Mouse (Mus musculus): Measurements from ENCODE around the gene Cradd.

Gene Cradd

DNA sequence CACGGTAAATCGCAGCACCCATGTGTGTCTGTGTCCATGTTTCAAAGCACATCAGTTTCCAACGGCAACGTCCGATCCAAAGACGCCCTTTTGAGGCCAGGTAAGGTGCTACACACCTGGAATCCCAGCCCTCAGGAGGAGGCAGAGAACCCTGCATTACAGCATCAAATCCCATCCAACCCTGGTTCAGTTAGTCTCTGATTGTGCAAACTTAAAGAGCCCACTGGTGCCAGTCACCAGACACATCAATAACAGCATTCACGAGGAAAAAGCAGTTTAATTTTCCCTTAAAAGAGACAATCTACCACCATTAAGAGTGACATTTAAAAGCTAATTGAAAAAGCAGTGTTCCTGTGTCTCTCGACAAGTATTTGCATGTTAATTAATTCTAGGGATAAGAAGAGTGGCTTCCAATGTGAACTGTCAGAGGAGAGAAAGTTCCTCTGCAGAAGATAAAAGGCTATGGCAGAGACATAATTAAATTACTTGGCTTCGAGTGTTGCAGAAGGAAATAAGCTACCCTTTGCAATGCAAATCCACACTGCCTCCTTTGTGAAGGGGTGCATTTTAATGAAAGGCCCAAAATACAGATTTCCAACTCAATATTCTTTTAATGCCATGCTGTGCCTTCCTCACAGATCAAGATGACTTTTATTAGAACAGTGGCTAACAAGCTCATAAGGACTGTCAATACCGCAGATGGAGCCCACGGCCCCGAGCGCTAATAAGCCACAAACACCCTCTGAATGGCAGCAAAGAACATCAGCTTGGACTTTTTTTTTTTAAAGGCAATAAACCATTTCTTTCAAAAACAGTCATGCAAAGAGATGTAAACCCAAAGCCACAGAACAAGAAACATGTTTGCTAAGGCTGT, 84.5 kb downstream of the Cradd start:
- peak in 1 of 2 experiments; percentile 38 for DNase-seq (ENCODE audit: low spot score in 2 of 2)

DNA sequence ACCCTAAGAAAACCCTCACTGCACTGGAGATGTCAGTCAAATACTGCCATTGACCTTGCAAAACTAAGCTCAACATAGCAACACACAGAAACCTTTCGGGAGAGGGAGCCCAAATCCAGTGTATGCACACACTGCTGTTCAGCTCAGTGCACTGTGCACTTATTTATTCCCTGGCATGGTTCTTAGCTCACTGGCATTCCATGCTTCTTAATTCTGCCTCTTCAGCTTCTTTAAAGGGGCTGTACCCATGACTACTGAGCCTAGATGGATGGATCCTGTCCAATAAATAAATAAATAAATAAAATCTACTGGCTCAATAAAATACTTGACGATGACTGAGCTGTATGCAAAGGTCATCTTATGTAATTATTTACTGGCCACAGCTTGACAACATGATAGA, 85.3 kb downstream of the Cradd start:
- no peak for DNase-seq (ENCODE audit: low spot score in 2 of 2)

DNA sequence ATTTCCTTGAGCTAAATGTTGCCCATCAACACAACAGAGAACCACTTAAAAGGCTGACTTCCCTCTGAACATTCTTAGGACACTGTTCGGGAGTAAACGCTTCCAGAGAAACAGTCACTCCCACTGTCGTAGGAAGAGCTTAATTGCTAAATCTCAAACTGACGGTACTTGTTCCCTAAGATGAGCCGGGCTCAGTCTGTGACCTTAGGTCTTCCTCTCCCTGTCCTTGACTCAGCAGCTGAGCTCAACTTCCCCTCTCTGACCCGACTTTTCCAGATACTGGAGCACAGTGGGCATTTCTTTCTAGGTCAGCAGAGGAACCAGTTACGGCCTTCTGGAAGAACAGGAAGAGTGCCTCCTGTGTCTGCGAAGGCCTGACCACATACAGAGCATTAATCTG, 87.7 kb downstream of the Cradd start:
- DNase-seq (ENCODE audit: low spot score in 2 of 2), result no peak

DNA sequence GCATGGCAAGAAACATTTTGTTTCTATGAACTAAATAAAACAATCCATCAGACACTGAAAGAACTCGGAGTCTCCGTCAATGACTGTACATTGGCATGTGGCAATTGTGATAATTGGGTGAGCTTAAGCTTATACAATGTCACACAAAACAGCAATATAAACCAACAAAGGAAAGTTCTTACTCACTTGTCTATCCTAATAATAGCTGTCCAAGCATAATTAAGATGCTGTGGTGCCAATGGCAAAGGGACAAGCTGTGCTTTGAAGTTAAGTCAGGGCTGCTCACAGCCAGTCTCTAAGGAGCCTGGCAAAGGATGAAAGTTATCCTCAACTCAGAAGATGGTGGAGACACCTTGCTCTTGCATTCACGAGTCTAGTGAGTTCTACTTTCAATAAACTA, 89.3 kb downstream of the Cradd start:
- DNase-seq (ENCODE audit: low spot score in 2 of 2), result no peak

DNA sequence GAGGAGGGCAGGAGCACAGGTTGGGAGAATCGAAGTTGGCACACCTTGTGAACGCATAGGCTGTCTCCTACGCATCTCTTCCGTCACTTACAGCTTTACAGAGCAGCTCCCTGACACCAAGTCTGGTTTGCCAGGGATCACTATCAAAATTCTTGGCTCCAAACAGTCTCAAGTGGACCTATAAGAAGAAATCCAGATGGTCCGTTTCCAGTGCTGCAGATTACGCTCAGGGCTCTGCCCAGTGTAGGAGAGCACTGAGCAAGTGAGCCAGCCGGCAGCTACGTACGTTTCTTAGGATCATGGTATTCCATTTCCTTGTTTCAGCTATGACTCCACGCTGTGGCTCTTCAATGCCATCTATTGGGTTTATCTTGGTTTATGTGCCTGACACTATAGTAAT, 90.9 kb downstream of the Cradd start:
- DNase-seq (ENCODE audit: low spot score in 2 of 2), result no peak

DNA sequence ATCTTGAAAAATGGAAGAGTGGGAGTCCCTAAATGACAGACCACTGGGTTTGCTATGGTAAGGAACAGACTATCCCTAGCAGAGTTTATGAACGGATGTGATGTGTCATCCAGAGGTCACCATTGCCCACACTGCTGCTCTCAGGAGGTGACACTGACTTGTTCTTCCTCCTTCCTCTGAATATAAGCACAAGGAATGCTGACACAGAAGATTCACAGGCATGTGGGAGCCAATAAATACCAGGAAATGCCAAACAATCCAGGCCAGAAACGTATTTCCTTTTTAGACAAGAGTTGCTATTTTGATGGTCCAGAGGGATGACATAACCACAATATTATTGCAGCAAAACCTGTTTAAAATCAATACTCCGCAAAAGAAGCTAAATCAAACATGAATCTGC, 91.4 kb downstream of the Cradd start:
- DNase-seq (ENCODE audit: low spot score in 2 of 2), result no peak

DNA sequence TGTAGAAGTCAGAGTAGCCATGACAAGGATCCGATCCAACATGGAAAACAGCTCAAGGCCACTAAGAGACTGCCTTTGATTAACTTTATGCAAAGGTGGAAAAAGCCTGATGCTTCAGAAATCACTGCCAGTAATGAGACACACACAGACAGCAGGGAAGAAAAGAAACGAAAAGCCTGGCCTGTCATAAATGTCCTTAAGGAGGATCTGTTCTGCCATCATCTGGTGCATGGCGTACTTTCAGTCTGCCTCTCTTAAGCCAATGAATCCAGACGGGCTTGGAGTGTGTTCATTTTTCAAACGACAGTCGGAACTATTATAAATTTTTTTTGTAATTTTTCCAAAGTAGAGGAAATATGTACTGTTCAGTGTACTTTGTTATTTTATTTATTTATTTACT, 95.7 kb downstream of the Cradd start:
- DNase-seq (ENCODE audit: low spot score in 2 of 2), result no peak

DNA sequence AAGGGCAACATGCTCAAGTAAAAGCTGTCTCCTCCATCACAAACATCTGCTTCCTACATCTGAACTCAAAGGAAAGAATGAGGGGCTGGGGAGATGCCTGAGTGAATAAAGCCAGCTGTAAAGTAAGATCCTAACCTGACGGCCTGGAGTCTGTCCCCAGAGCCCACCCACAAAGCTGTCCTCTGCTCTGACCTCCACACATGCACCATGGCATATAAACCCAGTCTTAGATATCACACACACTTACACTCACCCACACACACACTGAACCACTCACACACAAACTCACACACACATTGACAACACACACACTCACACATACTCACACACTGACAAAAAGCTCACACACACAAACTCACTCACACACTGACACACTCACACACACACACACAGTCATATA, 96.3 kb downstream of the Cradd start:
- DNase-seq (ENCODE audit: low spot score in 2 of 2), result no peak

DNA sequence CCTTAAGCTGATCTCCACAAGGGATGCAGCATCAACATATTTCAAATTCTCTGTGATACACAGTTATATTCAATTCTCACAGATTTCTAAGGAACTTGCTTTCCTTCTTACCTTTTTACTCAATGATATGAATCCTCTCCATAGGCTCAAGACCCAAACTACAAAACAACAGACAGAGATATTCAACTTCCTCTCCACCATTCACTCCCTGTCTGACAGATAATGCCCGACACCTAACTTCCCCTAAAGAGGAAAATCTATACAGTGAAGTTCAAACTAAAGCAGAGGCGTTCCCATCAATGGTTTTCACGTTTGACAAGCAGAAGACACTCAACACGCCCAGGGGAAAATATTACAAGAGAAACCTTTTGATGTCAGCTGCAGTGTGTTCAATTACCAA, 97.2 kb downstream of the Cradd start:
- no peak for DNase-seq (ENCODE audit: low spot score in 2 of 2)

DNA sequence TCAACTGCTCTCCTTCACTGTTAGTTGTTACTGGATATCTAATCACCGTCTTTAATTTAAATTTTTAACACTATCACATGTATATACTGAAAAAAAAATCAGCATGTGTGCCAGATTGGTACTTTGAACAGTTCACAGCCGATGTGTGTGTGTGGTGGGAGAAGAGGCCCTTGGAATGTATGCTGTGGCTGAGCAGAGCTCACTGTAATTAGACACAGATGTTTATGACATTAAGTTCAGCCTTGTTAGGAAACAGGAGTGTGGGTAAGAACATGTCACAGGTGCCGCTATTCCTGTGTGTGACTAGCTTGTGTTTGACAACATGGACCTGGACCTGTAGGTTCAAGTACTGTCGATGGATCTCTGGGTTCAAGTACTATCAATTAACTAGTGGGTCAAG, 98.9 kb downstream of the Cradd start:
- DNase-seq (ENCODE audit: low spot score in 2 of 2), result no peak

DNA sequence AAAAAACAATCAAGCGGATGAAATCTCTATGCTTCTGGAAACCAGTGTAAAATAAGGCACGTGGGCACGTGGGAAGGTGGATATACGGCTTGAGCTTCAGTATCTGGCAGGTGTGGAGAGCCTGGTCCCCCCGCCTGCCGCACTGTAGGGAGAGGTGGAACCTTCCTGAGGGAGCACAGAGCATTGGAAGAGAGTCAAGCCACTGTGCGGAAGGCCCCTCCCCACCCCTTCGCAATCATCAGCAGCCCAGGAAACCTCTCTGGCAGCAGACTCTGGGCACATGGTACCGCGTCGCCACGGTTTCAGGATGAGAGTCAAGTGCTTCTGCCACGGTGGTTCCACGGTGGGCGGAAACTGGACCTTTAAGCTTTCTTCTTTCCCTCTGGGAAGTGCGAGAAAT, 100.7 kb downstream of the Cradd start:
- no peak for DNase-seq (ENCODE audit: low spot score in 2 of 2)

DNA sequence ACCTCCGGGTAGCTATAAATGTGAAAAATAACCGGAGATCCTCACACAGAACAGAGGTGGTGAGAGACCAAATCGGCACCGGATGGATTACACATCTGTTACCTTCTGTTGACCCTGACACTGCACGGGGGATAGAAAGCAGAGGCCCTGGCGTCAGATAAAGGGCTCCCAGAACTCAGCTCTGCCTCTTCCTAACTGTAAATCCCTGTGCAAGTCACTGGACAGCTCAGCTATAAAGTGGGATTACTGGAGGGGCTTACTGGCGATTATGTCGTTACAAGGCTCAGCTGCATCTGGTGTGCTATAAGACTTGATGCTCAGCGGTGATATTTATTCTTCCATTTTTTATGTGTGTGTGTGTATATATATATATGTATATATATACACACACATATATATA, 102.0 kb downstream of the Cradd start:
- DNase-seq (ENCODE audit: low spot score in 2 of 2), result no peak

DNA sequence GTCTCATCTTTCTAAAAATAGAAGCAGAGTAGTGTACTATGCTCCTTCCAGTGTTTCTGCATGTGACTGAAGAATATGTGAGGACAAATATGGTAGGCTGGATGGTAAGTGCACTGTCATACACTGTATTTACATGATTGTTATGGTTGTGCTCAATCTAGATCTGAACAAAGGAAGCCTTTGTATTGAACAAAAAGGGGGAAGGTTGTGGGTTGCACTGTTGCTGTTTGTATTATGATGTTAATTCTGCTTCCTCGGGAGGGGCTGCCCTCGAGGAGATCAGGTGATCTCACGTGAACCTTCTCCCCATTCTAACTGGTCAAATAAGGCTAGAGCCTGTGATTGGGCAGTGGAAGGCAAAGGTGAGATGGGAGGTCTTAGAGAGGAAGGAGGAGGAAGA, 103.4 kb downstream of the Cradd start:
- no peak for DNase-seq (ENCODE audit: low spot score in 2 of 2)

DNA sequence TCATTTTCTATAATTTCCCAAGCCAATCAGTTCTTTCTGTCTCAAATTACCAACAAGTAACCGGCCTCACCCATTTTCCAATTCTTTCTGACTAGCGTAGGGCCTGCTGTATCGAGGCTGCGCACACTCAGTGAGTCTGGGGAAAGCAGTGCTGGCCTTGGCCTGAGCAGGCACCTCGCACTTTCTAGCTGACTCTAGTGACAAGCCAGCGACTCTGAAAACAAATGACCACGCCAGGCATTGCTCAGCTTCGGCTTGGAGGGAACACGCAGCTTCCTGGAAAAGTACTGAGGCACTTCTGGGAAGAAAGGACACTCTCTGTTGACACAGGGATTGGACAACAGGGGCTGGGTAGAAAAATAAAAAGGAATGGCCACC, 105.3 kb downstream of the Cradd start:
- DNase-seq (ENCODE audit: low spot score in 2 of 2), result no peak

DNA sequence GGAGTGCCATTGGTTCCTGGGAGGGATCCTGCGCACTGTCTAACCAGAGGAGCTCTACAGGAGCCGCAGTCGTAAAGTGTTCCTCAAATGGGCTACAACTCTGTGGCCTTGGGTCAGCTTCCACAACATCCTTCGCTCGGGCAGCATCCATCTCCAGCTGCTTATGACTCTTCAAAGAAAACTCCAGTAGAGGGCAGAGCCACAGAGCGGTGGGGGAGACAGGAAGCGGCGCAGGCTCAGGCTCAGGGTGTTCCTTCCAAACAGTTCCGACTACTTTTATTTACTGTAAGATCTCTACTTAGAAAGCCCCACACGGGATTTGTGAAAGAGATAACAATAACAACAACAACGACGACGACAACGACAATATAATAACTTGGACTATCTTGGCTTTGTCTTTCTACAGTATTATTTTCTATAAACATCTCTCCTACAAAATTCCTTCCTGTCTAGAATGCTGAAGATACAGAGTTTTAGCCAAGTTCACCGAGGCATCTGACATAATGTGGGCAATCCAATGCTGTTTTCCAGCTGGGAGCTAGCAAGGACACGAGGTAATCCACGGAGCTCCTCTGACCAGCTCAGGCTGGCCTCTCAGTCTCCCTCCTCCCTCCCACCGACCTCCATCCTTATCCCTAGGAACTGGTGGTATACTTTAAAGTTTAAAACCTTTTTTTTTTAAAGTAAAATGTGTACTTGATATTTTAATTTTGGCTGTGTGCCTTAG, 105.8 kb downstream of the Cradd start:
- no peak for DNase-seq (ENCODE audit: low spot score in 2 of 2)

DNA sequence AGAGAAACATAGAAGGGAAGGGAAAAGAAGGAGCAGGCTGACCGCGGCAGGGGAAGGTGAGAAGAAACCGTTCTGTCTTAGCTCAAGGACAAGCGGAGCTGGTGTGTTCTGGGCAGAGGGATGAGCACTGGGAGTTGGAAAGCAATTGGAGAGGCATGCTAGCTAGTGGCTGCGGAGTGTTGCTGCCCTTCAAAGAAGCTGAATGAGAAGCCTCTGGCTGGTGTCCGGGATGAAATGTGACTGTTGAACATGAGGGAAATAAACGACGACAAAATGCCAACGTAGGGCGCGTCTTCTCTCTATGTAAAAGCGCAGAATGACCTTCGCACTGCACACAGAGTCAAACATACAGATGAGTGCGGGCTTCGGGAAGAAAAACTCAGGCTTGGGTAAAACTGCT, 108.6 kb downstream of the Cradd start:
- DNase-seq (ENCODE audit: low spot score in 2 of 2), result no peak

DNA sequence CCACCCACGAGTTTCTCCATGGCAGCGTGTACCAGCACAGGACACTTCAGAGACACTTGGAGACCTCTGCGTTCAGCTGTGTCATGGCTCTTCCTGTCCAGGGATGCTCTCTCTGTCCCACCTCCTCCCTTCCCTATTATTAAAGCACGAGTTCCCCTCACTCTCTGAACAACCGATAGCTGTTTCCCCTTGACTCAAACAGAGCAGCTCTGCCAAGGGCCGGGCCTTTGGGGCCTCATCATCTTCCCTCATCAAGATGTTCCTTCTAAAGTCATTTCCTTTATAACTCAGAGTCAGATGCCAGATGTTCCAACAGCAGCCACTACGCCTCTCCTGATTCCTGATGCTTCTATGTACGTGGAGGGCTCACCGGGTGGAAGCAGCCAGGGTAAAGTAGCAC, 110.1 kb downstream of the Cradd start:
- no peak for DNase-seq (ENCODE audit: low spot score in 2 of 2)

DNA sequence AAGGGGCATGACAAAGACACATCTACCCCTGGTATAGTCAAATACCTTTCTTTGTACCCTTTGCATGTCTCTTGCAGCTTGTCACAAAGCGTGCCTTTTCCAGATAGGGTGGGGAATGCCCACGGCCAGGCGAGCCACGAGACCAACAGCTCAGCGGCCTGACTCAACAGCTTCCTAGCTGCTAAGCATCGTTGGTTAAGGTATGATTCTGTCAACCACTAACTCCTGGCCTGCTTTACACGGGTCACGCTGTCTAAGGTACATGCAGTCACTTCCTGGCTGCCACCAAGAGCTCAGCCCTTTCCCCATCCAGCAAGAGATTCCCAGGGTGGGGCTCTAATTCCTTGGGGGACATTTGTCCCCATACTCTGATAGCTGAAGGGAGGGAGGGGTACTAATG, 110.6 kb downstream of the Cradd start:
- DNase-seq (ENCODE audit: low spot score in 2 of 2), result no peak

DNA sequence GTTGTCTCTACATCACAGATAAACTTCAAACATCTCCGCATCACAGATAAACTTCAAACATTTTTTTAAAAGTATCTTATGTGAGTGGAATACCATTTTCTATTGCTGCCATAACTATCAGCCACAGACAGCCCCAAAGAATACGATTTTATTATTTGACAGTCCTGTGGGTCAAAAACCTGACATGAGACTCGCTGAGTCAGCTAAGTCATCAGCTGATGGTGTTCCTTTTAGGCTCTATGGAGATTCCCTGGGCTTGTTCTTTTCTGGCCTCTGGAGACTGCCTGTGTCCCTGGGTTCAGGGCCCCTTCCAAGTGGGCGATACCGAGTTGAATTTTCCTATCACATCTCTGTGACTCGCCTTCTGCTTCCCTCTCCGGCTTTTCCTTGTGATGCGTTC, 112.3 kb downstream of the Cradd start:
- DNase-seq (ENCODE audit: low spot score in 2 of 2), result no peak

DNA sequence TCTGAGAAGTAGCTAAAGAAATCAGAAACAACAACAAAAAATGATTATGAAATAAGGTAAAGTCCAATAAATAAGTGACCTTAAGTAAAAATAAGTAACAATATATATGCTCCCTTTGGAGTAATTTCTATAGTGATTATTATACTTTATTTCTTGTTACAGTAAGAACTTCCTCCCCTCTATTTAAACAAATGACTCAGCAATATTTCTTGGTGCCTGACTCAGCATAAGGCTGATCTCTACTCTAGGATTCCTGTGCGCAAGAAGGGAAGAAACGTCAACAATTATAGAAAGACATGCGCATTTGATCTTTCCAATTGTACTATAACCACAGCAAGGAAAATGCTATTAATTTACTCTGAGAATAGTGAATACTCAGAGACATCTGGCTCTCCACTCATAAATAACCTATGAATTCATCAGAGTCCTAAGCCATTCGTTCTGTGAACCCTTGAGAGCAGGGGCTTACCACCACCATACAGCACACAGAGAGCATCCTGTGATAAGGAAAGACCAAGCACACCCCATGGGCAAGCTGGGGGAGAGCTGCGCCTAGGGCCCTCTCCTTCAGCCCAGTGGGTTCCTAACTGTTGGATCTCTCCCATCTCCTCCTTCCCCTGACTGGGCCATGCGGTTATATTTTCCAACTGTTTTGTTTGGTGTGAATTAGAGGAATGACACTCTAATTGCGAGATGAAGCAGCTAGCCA, 113.1 kb downstream of the Cradd start:
- DNase-seq (ENCODE audit: low spot score in 2 of 2), result no peak

DNA sequence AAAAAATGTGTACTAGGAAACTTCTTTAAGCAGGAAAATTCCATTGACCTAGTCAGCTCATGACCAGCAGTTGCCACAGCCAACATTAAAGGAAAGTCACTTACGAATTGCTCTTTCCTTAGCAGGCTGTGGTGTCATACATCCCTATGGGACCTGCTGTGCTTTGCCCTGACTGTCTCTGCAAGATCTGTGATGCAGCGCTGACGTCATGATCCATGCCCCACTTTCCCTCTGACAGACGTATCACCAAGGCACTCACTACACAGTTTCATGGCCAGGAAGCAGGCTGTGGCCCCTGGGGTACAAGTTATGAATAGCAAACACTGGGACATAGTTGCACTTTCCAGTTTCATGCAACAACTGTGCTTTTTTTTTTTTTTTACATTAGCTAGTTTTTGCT, 113.8 kb downstream of the Cradd start:
- no peak for DNase-seq (ENCODE audit: low spot score in 2 of 2)

DNA sequence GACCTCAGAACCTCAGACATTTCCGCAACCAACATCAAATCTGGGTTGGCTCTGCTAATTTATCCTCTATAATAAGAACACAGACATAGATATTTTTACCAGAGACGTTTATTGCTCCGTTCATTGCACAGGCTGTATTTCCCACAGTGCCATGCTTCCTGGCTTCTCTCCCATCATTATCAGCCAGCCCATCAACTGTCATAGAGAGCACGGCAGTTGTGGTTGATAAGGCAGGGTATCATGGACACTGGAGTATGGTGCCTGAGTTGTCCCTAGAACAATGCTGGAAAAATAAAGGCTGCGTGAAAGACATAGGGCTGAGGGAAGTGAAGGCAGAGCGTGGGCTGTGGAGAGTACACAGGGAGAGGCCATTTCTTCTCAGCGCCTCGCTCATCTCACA, 116.5 kb downstream of the Cradd start:
- DNase-seq (ENCODE audit: low spot score in 2 of 2), result no peak

DNA sequence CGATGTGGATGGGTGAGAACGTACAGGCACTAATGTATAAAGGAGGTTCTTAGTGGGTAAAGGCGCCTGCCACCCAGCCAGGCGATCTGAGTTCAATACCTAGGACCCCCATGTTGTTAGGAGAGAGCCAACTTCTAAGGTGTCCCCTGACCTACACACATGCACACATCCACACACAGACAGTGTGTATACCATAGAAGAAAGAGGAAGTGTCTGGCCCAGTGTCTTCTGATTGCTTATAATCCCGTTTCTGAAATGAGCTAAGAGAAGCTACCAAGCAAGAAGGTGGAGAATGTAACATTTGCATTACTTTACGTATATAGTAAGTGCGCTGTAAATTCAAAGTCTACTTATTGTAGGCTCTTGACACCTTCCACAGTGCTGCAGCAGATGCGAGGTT, 122.4 kb downstream of the Cradd start:
- no peak for DNase-seq (ENCODE audit: low spot score in 2 of 2)
